Mouse (Mus musculus) C2C12 (cell line): Measurements from ENCODE around the gene Brd1.

Experiments used
- CTCF ChIP-seq: IDR thresholded peaks from one replicate; pipeline ENCODE4 v1.5.1; 2011; ENCODE audit not compliant: control insufficient read depth, insufficient read depth, insufficient read length
- MAX ChIP-seq: IDR thresholded peaks from one replicate; pipeline ENCODE4 v1.6.1; 2011; ENCODE audit warnings: mild to moderate bottlenecking, control low read depth

DNA sequence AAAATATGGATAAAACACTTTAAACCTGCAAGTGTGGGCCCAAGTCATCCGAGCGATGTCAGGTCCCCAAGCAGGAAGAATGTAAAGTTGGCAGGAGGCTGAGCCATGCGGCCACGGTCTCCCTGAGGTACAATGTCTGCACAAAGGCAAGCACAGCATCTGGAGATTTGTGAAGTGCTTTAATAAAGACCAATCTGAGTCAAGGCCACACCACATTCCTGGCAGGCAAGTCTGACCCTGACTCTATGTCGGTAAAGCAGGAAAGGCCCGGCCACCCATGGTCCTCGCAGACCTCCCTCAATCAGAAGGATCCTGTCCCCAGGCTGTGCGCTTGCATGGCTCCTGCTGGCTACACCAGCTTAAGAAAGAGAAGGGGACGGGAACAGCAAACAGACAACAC lies 41.3 kb downstream of the Brd1 start:
- TF ChIP-seq CTCF (no peak), MAX (no peak)
